8 mouse cellular contexts compared by ENCODE assay signal in the genomic region with DNA sequence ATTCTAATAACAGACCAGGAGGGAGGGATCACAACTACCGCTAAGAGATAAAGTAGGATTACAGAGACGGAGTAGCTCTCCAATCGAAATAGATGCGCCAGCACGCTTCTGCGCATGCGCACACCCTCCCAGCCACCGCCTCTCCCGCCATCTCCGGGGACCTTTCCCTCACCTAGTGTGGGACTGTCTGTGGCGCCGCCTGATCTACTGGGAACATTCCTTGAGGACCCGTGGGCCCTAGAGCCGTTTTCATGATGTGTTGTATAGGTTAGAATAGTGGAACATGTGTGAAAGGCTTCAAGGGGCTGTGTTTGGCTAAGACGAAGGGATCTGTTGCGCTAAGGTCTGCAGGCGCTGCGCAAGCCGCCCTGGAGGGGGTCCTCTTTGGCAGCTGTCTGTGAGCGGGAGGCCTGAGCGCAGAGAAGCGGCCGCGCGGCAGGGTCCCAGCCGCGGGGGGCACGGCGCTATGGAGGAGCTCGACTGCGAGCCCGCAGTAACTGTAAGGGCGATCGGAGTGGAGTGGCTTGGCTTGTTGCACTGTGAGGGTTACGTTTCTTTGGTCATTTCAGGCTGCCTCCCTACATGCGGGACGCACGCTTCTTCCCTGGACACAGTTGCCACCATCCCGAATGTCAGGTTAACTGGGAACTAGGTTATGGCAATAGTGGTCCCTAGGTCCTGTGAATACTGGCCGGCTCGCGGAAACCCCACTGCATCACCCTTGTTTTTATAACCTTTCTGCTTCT. TPM values are rescaled to one million over a fixed set of nuclear protein-coding genes. Genes with fewer than 3 reads are reported as not detected.
DNase-seq lines count a peak whose midpoint lies in the region; ATAC-seq lines count a peak whose summit lies in the region.

Nup85 (plus strand) TSS at position 371 of the 746 bp plus-strand sequence.

- H3K4me2 ChIP-seq in hindbrain, embryonic 15.5 days: peak within 1 kb of the TSS; percentile 76

- peak; percentile 96 for DNase-seq in T-cell, adult 2 months (ENCODE audit: low spot score)
- peak; percentile 98 for DNase-seq in cerebellum, postnatal 36 days
- peak; percentile 97 for DNase-seq in frontal cortex, postnatal 36 days (ENCODE audit: low spot score in 2 of 2)
- peak; percentile 95 for DNase-seq in left cerebral cortex, adult 11 months (ENCODE audit: low spot score)
- peak; percentile 97 for DNase-seq in lung, postnatal 4 days
- DNase-seq in retina, postnatal 7 days (ENCODE audit: low read depth, low spot score): peak; percentile 97
- DNase-seq in urinary bladder, adult 2 months (ENCODE audit: low spot score): peak; percentile 93

- WGBS in hindbrain, embryonic 15.5 days: under 1% methylated on average over 42 of the region's 42 CpGs

- no peaks in the 10 kb centered on the region for H3K9me3 ChIP-seq in hindbrain, embryonic 15.5 days

- peak within 1 kb of the TSS; percentile 60 for H3K9ac ChIP-seq in hindbrain, embryonic 15.5 days

- H3K27me3 ChIP-seq in hindbrain, embryonic 15.5 days: no peaks in the 10 kb centered on the region

- H3K27ac ChIP-seq in hindbrain, embryonic 15.5 days (replicated peaks): peak within 1 kb of the TSS; percentile 83

- peak within 1 kb of the TSS; percentile 64 for H3K4me3 ChIP-seq in hindbrain, embryonic 15.5 days

- ATAC-seq in hindbrain, embryonic 15.5 days (ENCODE audit: low FRiP score, low read depth): peak; percentile 92

- peaks cover 15% of the 10 kb centered on the region for H3K4me1 ChIP-seq in hindbrain, embryonic 15.5 days (replicated peaks)

- peaks cover 24% of the 10 kb centered on the region for H3K36me3 ChIP-seq in hindbrain, embryonic 15.5 days

RNA-seq across cellular contexts. Expression of gene Nup85, which starts in this region (rescaled TPM):
- polyA plus RNA-seq in hindbrain, embryonic 15.5 days (2015; fragmentation: Nextera tagmentation; extraction: Ambion mirVana): 95.4 and 108 TPM in 2 replicates
- polyA plus RNA-seq in urinary bladder, adult 2 months (2012; rRNA removed): 54.2 and 77.1 TPM in 2 replicates

Comparison
In these comparisons a context has a peak if more than half of its experiments do, and no peak if none do; other contexts are left out.
1. Peak in every context shown above with its lines: DNase-seq, ATAC-seq, H3K4me3 ChIP-seq and H3K27ac ChIP-seq.